Mouse (Mus musculus) midbrain, postnatal 0 days (tissue): ENCODE results near the gene Tiam1. TPM values are rescaled to one million over a fixed set of nuclear protein-coding genes. Genes with fewer than 3 reads are reported as not detected.

ENCODE experiments used
- ATAC-seq: fragments of 200-750 bp; cut with Nextera tagmentation; 2 replicates; pipeline ENCODE4 v1.8.0; 2017; ENCODE audit warnings: moderate number of reproducible peaks, mild to moderate bottlenecking, moderate TSS enrichment, moderate library complexity; ENCODE audit not compliant: low FRiP score
- DNase-seq: peaks from one replicate; pipeline ENCODE4 v3.0.0-alpha.2; 2015; ENCODE audit warnings: low spot score
- H3K27ac ChIP-seq: fragments of 300-500 bp; sonication (generic); 2 replicates; pipeline ENCODE4 v1.5.1; 2014; ENCODE audit warnings: low read depth, mild to moderate bottlenecking, low read length, mixed read lengths
- H3K27me3 ChIP-seq: fragments of 300-500 bp; sonication (generic); 2 replicates; pipeline ENCODE4 v1.6.1; 2014; ENCODE audit warnings: low read length, control low read depth, mixed read lengths; ENCODE audit not compliant: insufficient read depth
- H3K36me3 ChIP-seq: fragments of 300-500 bp; sonication (generic); 2 replicates; pipeline ENCODE4 v1.6.1; 2014; ENCODE audit warnings: low read length, control low read depth, mixed read lengths; ENCODE audit not compliant: insufficient read depth
- H3K4me1 ChIP-seq: fragments of 300-500 bp; sonication (generic); 2 replicates; pipeline ENCODE4 v1.6.1; 2014; ENCODE audit warnings: mild to moderate bottlenecking, control low read depth, antibody characterized with exemption, low read length, mixed read lengths; ENCODE audit not compliant: insufficient read depth
- H3K4me2 ChIP-seq: fragments of 300-500 bp; sonication (generic); 2 replicates; pipeline ENCODE4 v1.6.1; 2014; ENCODE audit warnings: low read depth, mild to moderate bottlenecking, low read length, mixed read lengths; ENCODE audit not compliant: poor library complexity, severe bottlenecking
- H3K4me3 ChIP-seq: fragments of 300-500 bp; sonication (generic); 2 replicates; pipeline ENCODE4 v1.5.1; 2014; ENCODE audit warnings: low read depth, mild to moderate bottlenecking, low read length, moderate library complexity
- H3K9ac ChIP-seq: fragments of 300-500 bp; sonication (generic); replicated peaks from 2 replicates; pipeline ENCODE4 v1.6.1; 2014; ENCODE audit warnings: mild to moderate bottlenecking, low read length, moderate library complexity, mixed read lengths; ENCODE audit not compliant: poor library complexity, severe bottlenecking
- H3K9me3 ChIP-seq: fragments of 300-500 bp; sonication (generic); 2 replicates; pipeline ENCODE4 v1.6.1; 2016; ENCODE audit warnings: low read length, control low read depth
- CTCF ChIP-seq: IDR thresholded peaks from 2 replicates; pipeline ENCODE4 v1.5.1; 2016; ENCODE audit warnings: antibody characterized with exemption, mild to moderate bottlenecking
- WGBS: fragments of 180-500 bp; shearing (Covaris S2); extraction: QIAGEN DNeasy Blood & Tissue Kit; methylation state at CpG from one replicate; pipeline ENCODE4 v1.1.7; 2014; 5-methylcytosine and 5-hydroxymethylcytosine counted together
- polyA plus RNA-seq: library from polyadenylated mRNA; unstranded; fragments of >200 nt; fragmentation: Nextera tagmentation; extraction: Ambion mirVana; gene quantifications from 2 replicates; pipeline ENCODE4 v1.2.1, GENCODE M21; 2015
- total RNA-seq: library from RNA; depleted of rRNA; stranded (reverse); fragments of >200 nt; gene quantifications from 2 replicates; pipeline ENCODE4 v1.2.3, GENCODE M21; 2014

Tiam1 gene
- total and polyA plus RNA-seq, 2 experiments from 2014 or later: 17.6 to 26.9 TPM

DNA sequence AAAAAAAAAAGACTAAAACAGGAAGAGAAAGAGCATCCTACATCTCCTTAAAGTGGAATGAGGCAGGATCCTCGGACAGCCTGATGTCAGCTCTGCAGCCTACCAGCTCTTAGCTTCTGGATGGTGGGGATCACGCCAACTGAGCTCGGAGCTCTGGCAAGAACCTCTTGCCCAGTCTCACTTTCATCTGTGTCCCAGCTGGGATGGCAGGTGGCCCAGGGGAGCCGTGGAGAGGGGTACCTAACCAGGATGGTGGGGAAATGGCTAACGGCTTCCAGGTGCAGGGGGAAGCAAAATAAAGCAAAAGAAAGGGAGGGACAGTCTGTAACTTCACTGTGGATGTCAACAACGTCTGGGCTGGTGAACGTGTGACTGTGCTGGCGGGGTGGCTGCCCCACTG lies 337.6 kb downstream of the Tiam1 start:
- H3K9ac ChIP-seq: no peak overlapping the region
- H3K4me2 ChIP-seq: no peak overlapping the region
- H3K36me3 ChIP-seq: peaks cover 33% of the 10 kb centered on the region
- H3K9me3 ChIP-seq: no peaks in the 10 kb centered on the region
- TF ChIP-seq CTCF: no peak
- no peaks in the 10 kb centered on the region for H3K4me1 ChIP-seq
- 75% methylated on average over 8 of the region's 8 CpGs for WGBS
- no peak overlapping the region for H3K4me3 ChIP-seq
- no peaks in the 10 kb centered on the region for H3K27me3 ChIP-seq
- ATAC-seq (no peak), DNase-seq (no peak)
- H3K27ac ChIP-seq: no peak overlapping the region

DNA sequence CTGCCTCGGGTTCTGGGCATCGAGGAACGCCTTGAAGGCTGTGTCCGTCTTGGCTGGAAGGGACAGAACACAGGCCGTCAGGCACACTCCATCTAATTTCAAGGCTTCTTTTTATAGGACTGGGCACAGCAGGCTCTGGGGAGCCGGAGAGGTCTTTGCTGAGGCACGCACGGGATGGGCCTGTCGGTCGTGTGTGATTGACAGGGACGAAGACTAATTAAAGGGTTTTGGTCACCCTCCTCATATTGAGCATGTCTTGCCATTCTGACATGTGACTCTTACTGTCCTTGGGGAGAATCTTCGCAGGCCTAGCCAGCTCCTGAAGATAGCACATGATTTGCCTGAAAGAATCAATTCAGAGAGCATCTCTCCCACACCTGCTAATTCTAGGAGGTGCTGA lies 338.4 kb downstream of the Tiam1 start:
- no peak for ATAC-seq
- Histone ChIP-seq H3K4me1 (no peaks in the 10 kb centered on the region), H3K27ac (no peak overlapping the region), H3K4me3 (no peak overlapping the region), H3K4me2 (no peak overlapping the region), H3K36me3 (peaks cover 26% of the 10 kb centered on the region), H3K9ac (no peak overlapping the region), H3K27me3 (no peaks in the 10 kb centered on the region), H3K9me3 (no peaks in the 10 kb centered on the region)
- WGBS: 73% methylated on average over 12 of the region's 12 CpGs
- DNase-seq: no peak
- TF ChIP-seq CTCF: no peak

DNA sequence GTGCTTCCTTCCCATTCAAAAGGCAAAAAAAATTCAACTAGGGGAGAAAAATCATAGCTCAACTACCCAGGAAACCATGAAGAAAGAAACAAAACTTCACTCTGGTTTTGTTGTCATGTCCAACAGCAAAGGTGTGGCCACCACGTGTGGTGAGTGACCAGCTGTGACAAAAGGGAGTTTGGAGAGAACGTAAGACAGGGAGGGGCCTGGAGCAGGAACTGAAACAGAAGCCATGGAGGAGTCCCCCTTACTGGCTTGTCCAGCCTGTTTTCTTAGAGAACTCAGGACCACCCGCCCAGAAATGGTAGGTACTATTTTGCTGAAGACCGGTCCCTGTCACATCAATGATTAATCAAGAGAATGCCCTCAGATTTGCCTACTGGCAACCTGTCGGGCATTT lies 342.1 kb downstream of the Tiam1 start:
- Histone ChIP-seq H3K36me3 (peaks cover 26% of the 10 kb centered on the region), H3K27me3 (no peaks in the 10 kb centered on the region), H3K9ac (no peak overlapping the region), H3K4me3 (no peak overlapping the region), H3K4me2 (no peak overlapping the region), H3K4me1 (no peaks in the 10 kb centered on the region), H3K27ac (no peak overlapping the region), H3K9me3 (no peaks in the 10 kb centered on the region)
- no peak for TF ChIP-seq CTCF
- DNase-seq: no peak
- no peak for ATAC-seq
- 86% methylated on average over 5 of the region's 5 CpGs for WGBS

DNA sequence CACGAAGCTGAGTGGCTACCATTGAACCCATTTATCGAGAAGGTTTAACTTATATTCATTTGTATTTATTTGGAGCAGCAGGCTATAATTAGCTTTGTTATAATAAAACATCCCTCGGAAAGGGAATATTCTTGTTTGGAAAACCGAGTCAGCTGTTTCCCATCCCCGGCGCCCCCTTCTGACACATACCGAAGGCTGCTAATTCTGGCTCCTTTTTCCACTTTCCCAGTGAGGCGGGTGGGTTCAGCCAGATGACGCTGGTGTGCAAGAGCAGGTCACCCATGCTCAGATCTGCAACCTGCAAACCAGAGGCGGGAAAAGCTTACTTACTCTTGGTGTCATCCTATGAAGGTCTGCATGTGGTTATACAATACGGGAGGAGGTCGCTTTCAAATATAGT lies 343.8 kb downstream of the Tiam1 start:
- Histone ChIP-seq H3K4me1 (no peaks in the 10 kb centered on the region), H3K4me2 (no peak overlapping the region), H3K9me3 (no peaks in the 10 kb centered on the region), H3K27me3 (no peaks in the 10 kb centered on the region), H3K4me3 (no peak overlapping the region), H3K27ac (no peak overlapping the region), H3K9ac (no peak overlapping the region), H3K36me3 (peaks cover 22% of the 10 kb centered on the region)
- DNase-seq (no peak), ATAC-seq (no peak)
- no peak for TF ChIP-seq CTCF
- 87% methylated on average over 12 of the region's 12 CpGs for WGBS

DNA sequence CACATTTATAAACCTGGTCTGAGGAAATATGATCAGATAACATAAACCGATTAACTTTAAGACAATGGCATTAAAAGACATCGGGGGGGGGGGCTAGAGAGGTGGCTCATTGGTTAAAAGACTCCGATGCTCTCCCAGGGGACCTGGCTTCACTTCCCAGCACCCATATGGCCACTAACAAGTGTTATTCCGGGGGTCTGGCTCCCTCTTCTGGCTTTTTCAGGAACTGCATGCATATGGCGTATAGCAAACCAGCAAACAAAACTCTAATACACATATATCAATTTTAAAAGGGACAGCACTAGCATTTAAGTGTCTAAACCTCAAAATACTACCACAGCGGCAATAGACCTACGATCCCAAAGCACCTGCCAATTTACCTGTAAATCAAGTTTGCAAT lies 347.0 kb downstream of the Tiam1 start:
- Histone ChIP-seq H3K27ac (no peak overlapping the region), H3K4me1 (no peaks in the 10 kb centered on the region), H3K27me3 (no peaks in the 10 kb centered on the region), H3K4me2 (no peak overlapping the region), H3K36me3 (peaks cover 22% of the 10 kb centered on the region), H3K9me3 (no peaks in the 10 kb centered on the region), H3K9ac (no peak overlapping the region), H3K4me3 (no peak overlapping the region)
- DNase-seq (peak; percentile 27), ATAC-seq (no peak)
- 95% methylated on average over 7 of the region's 7 CpGs for WGBS
- peak; percentile 58 for TF ChIP-seq CTCF

DNA sequence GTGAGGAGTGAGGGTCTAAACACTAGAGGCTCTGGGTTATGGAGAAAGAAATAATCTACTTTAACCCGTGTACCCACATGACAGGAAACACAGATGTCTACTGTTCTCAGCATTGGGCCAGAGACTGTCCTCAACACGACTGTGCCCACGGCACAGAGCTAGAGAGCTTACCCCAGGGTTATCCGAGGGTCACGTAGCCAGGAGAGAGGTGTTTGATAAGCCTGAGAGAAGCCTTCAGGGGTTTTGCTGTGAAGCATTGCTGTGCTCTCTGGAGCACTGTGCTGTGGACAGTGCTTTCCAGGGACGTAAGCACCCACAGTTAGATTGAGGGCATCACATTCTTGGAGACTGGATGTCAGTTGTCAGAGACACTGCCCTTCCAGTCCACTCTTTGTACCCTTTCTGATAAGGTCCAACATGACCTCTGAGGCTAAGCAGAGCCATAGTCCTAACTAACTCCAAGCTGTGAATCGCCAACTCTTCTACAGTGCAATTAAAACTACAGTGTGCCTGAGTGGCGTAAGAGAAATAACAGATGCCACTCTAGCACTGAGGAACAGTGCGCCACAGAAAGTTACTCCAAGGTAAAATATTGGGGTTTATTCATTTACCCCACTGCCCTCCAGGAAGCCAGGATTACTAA lies 353.7 kb downstream of the Tiam1 start:
- no peak for TF ChIP-seq CTCF
- H3K27me3 ChIP-seq: no peaks in the 10 kb centered on the region
- H3K4me2 ChIP-seq: no peak overlapping the region
- H3K36me3 ChIP-seq: peaks cover 22% of the 10 kb centered on the region
- no peaks in the 10 kb centered on the region for H3K4me1 ChIP-seq
- no peak overlapping the region for H3K27ac ChIP-seq
- WGBS: 90% methylated on average over 9 of the region's 9 CpGs
- no peak overlapping the region for H3K9ac ChIP-seq
- no peaks in the 10 kb centered on the region for H3K9me3 ChIP-seq
- no peak for DNase-seq
- ATAC-seq: no peak
- no peak overlapping the region for H3K4me3 ChIP-seq
